Mouse (Mus musculus) midbrain, embryonic 10.5 days (tissue): ENCODE data around the gene Dact1. TPM values are rescaled to one million over a fixed set of nuclear protein-coding genes. Genes with fewer than 3 reads are reported as not detected.

Experiments used
- DNase-seq: peaks from one replicate; pipeline ENCODE4 v3.0.0-alpha.2; 2017; ENCODE audit warnings: low spot score
- H3K27ac ChIP-seq: fragments of 300-500 bp; sonication (generic); replicated peaks from 2 replicates; pipeline ENCODE4 v1.5.1; 2016; ENCODE audit warnings: mild to moderate bottlenecking
- H3K27me3 ChIP-seq: fragments of 300-500 bp; sonication (generic); 2 replicates; pipeline ENCODE4 v1.6.1; 2016; ENCODE audit warnings: low read depth, mild to moderate bottlenecking; ENCODE audit not compliant: poor library complexity, severe bottlenecking
- H3K36me3 ChIP-seq: fragments of 300-500 bp; sonication (generic); 2 replicates; pipeline ENCODE4 v1.6.1; 2016; ENCODE audit warnings: mild to moderate bottlenecking, moderate library complexity
- H3K4me1 ChIP-seq: fragments of 300-500 bp; sonication (generic); 2 replicates; pipeline ENCODE4 v1.6.1; 2016
- H3K4me3 ChIP-seq: fragments of 300-500 bp; sonication (generic); 2 replicates; pipeline ENCODE4 v1.5.1; 2016; ENCODE audit warnings: mild to moderate bottlenecking, moderate library complexity
- H3K9me3 ChIP-seq: fragments of 300-500 bp; sonication (generic); replicated peaks from 2 replicates; pipeline ENCODE4 v1.6.1; 2016; ENCODE audit warnings: mild to moderate bottlenecking
- WGBS: fragments of 180-500 bp; shearing (Covaris S2); methylation state at CpG from one replicate; pipeline ENCODE4 v1.1.7; 2016; 5-methylcytosine and 5-hydroxymethylcytosine counted together
- polyA plus RNA-seq: library from polyadenylated mRNA; unstranded; fragments of >200 nt; fragmentation: Nextera tagmentation; extraction: Ambion mirVana; gene quantifications from 2 replicates; pipeline ENCODE4 v1.2.1, GENCODE M21; 2016

Gene Dact1
- polyA plus RNA-seq, 1 experiment from 2014 or later: 7.2 TPM

DNA sequence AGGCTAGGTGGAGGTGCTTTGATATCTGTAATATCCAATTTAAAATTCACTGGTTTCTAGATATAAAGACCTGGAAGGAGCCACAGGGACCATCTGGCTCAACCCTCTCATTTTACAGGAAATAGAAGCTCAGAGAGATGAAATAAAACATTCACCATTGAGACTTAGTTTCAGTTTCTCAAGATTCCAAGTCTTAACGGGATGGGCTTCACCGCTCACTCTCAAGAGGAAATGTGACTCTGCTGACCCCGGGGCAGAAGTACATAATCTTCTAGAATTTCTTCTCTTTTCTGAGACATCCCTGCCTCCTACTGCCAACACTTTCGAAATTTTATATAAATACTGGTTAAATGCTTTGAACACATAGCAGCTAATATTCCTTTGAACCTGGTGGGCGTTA lies 36.4 kb downstream of the Dact1 start:
- no peaks in the 10 kb centered on the region for H3K27me3 ChIP-seq
- H3K9me3 ChIP-seq: no peaks in the 10 kb centered on the region
- H3K36me3 ChIP-seq: no peaks in the 10 kb centered on the region
- no peak overlapping the region for H3K27ac ChIP-seq
- peaks cover 12% of the 10 kb centered on the region for H3K4me1 ChIP-seq
- DNase-seq: no peak
- H3K4me3 ChIP-seq: no peak overlapping the region
- 68% methylated on average over 5 of the region's 5 CpGs for WGBS

DNA sequence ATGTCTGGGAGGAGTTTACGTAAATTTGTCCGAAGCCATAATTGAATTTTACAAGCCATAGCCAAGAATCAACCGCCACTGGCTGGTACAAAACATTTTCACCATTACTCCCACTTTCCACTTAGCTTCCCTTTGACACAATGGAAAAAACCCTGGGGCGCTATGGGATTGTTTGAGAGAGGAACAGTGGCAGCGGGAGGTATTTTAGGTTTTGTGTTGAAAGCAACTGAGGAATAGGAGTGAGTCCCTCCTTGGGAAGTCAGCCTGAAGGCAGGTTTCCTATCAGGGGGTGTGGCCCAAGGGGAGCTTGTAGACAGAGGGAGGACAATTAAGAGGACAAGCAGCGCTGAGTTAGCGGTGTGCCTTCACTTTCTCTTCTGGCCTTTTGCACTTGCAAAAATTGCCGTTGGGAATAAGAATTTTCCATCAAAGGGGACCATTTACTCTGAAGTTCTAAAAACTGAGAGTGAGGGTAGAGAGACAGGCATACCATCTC lies 38.8 kb downstream of the Dact1 start:
- no peak overlapping the region for H3K27ac ChIP-seq
- no peaks in the 10 kb centered on the region for H3K27me3 ChIP-seq
- no peaks in the 10 kb centered on the region for H3K9me3 ChIP-seq
- no peak overlapping the region for H3K4me3 ChIP-seq
- WGBS: 72% methylated on average over 8 of the region's 8 CpGs
- no peak for DNase-seq
- peaks cover 16% of the 10 kb centered on the region for H3K4me1 ChIP-seq
- H3K36me3 ChIP-seq: no peaks in the 10 kb centered on the region

DNA sequence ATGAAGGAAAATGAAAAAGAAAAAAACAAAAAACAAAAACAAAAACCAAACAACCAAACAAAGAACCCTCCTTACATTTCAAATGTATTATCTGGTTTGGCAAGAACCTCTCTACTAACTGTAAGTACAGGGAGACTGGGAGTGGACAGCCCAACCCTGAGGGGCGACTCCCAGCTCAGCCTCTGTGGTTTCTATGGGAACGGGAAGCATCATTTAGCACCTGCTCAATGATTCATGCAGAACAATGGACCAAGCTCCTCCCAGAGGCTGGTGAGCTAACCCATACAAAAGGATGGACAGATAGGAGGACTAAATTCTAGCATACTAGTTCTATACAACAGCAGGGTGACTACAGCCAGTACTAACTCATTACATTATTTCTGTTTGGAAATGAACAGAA lies 40.4 kb downstream of the Dact1 start:
- H3K27me3 ChIP-seq: no peaks in the 10 kb centered on the region
- no peak overlapping the region for H3K4me3 ChIP-seq
- no peaks in the 10 kb centered on the region for H3K9me3 ChIP-seq
- H3K36me3 ChIP-seq: no peaks in the 10 kb centered on the region
- 79% methylated on average over 2 of the region's 2 CpGs for WGBS
- no peak overlapping the region for H3K27ac ChIP-seq
- no peak for DNase-seq
- H3K4me1 ChIP-seq: peaks cover 23% of the 10 kb centered on the region

- no peak for DNase-seq
- H3K9me3 ChIP-seq: no peaks in the 10 kb centered on the region
- 50% methylated on average over 10 of the region's 10 CpGs for WGBS
- H3K4me1 ChIP-seq: peaks cover 22% of the 10 kb centered on the region
- H3K36me3 ChIP-seq: no peaks in the 10 kb centered on the region
- no peaks in the 10 kb centered on the region for H3K27me3 ChIP-seq
- no peak overlapping the region for H3K27ac ChIP-seq
- H3K4me3 ChIP-seq: no peak overlapping the region
Observed at GRCm38 (mm10) chr12:71354656-71355055, 45.0 kb downstream of the Dact1 start.

- WGBS: 63% methylated on average over 3 of the region's 3 CpGs
- no peaks in the 10 kb centered on the region for H3K9me3 ChIP-seq
- no peaks in the 10 kb centered on the region for H3K36me3 ChIP-seq
- H3K4me3 ChIP-seq: no peak overlapping the region
- H3K27ac ChIP-seq: no peak overlapping the region
- H3K4me1 ChIP-seq: peaks cover 20% of the 10 kb centered on the region
- no peaks in the 10 kb centered on the region for H3K27me3 ChIP-seq
- no peak for DNase-seq
Observed at GRCm38 (mm10) chr12:71355092-71355491, 45.4 kb downstream of the Dact1 start.

GRCm38 (mm10) chr12:71361616-71362015 lies 51.9 kb downstream of the Dact1 start:
- Histone ChIP-seq H3K4me1 (peaks cover 16% of the 10 kb centered on the region), H3K27ac (no peak overlapping the region)
- 90% methylated on average over 7 of the region's 7 CpGs for WGBS

DNA sequence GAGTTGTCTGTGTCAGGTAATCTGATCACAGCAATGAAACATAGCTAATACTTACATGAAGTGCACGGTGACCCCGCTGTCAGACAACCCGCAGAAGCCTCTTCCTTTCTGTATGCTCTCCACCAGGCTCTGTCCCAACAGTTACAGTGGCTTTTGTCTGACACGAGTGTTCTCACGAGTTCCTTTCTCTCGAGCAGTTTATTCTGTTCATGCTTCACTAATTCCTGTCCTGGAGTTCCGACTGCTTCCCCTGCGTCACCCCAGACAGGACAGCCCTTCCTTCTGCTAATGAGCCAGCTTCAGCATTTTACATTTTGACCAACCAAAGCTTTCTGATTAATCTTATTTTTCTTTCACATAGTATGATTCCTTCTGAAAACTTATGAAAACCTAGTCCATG lies 52.7 kb downstream of the Dact1 start:
- 70% methylated on average over 8 of the region's 8 CpGs for whole genome bisulfite sequencing
- Histone ChIP-seq H3K4me1 (peaks cover 16% of the 10 kb centered on the region), H3K9me3 (no peaks in the 10 kb centered on the region), H3K27ac (no peak overlapping the region), H3K27me3 (0 out of 2 replicates have a peak, but pooled peaks cover 5% of the 10 kb centered on the region), H3K36me3 (no peaks in the 10 kb centered on the region), H3K4me3 (no peak overlapping the region)
- DNase-seq: no peak

More at GRCm38 (mm10) chr12:71361616-71362015, 51.9 kb downstream of the Dact1 start:
- Histone ChIP-seq H3K36me3 (no peaks in the 10 kb centered on the region), H3K9me3 (no peaks in the 10 kb centered on the region), H3K4me3 (no peak overlapping the region), H3K27me3 (0 out of 2 replicates have a peak, but pooled peaks cover 5% of the 10 kb centered on the region)
- no peak for DNase-seq

DNA sequence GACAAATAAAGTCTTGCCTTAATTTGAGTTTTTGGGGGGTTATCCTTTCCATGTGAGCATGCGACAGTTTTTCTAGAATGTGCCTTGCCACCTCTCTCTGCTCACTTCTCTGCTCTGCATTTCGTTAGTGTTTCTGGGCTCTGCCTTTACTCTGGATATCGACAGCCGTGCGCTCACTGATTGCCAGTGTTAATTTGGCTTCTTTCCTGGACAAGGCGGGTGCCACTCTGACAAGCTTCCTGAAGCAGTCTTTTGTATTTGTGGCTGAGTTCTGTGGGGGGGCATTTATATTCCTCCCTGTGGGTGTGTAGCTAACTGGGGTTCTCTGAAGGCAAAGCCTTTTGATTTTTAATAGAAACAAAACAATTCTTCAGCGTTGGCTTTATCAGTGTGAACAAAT lies 54.4 kb downstream of the Dact1 start:
- Histone ChIP-seq H3K4me3 (no peak overlapping the region), H3K4me1 (peaks cover 20% of the 10 kb centered on the region), H3K27me3 (0 out of 2 replicates have a peak, but pooled peaks cover 11% of the 10 kb centered on the region), H3K9me3 (no peaks in the 10 kb centered on the region), H3K27ac (no peak overlapping the region), H3K36me3 (no peaks in the 10 kb centered on the region)
- 83% methylated on average over 7 of the region's 7 CpGs for WGBS
- no peak for DNase-seq

GRCm38 (mm10) chr12:71364531-71364930 lies 54.8 kb downstream of the Dact1 start:
- no peak overlapping the region for H3K4me3 ChIP-seq
- no peak overlapping the region for H3K27ac ChIP-seq
- H3K27me3 ChIP-seq: 0 out of 2 replicates have a peak, but pooled peaks cover 11% of the 10 kb centered on the region
- H3K4me1 ChIP-seq: peaks cover 24% of the 10 kb centered on the region
- H3K9me3 ChIP-seq: no peaks in the 10 kb centered on the region
- DNase-seq: no peak
- 93% methylated on average over 3 of the region's 3 CpGs for WGBS
- H3K36me3 ChIP-seq: no peaks in the 10 kb centered on the region

- H3K9me3 ChIP-seq: no peaks in the 10 kb centered on the region
- H3K4me1 ChIP-seq: peaks cover 28% of the 10 kb centered on the region
- 0 out of 2 replicates have a peak, but pooled peaks cover 11% of the 10 kb centered on the region for H3K27me3 ChIP-seq
- DNase-seq: no peak
- no peak overlapping the region for H3K27ac ChIP-seq
- WGBS: 61% methylated on average over 7 of the region's 7 CpGs
- no peaks in the 10 kb centered on the region for H3K36me3 ChIP-seq
- no peak overlapping the region for H3K4me3 ChIP-seq
Observed at GRCm38 (mm10) chr12:71365208-71365607, 55.5 kb downstream of the Dact1 start.

DNA sequence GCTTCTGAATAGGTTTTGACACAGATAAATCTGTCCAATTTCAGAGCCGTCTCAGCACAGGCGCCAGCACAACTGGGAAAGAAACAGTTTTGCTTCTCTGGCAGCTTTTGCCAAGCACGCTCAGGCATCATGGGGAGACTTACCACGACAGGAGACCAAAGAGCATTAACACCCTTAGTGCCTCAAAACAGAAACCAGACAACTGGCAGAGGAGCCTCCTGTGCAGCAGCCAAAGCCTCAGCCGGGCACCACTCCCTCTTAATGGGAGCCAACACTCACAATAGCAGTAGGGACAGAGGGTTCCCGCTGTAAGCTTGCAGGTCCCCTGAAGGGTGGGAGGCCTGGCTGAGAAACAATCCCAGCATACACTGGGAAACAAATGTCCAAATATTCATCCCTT lies 56.5 kb downstream of the Dact1 start:
- H3K27ac ChIP-seq: no peak overlapping the region
- 0 out of 2 replicates have a peak, but pooled peaks cover 11% of the 10 kb centered on the region for H3K27me3 ChIP-seq
- H3K36me3 ChIP-seq: no peaks in the 10 kb centered on the region
- no peak overlapping the region for H3K4me3 ChIP-seq
- H3K4me1 ChIP-seq: peaks cover 28% of the 10 kb centered on the region
- 67% methylated on average over 6 of the region's 6 CpGs for WGBS
- H3K9me3 ChIP-seq: no peaks in the 10 kb centered on the region
- DNase-seq: no peak

DNA sequence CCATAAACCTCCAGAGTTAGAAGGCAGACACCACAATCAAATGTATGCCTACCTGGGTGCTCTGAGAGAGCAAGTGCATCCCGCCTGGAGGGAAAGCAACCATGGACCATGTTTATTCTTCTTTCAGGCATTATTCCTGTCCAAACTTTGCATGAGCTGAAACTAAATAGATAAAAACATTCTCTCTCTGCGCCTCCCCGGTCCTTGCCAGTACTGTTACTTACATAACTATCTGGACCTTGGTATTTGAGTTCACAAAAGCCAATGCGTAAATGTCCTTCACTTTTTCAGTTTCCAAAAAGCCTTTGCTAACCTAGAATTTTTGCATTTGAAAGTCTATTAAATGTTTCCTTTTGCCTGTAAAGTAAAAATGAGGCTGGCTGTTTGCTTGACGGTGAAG lies 58.9 kb downstream of the Dact1 start:
- Histone ChIP-seq H3K27ac (no peak overlapping the region), H3K4me3 (no peak overlapping the region), H3K36me3 (no peaks in the 10 kb centered on the region), H3K27me3 (0 out of 2 replicates have a peak, but pooled peaks cover 11% of the 10 kb centered on the region), H3K9me3 (no peaks in the 10 kb centered on the region), H3K4me1 (peaks cover 33% of the 10 kb centered on the region)
- 76% methylated on average over 5 of the region's 5 CpGs for WGBS
- DNase-seq: no peak
